Mouse (Mus musculus): ENCODE data around the gene Ddr1.
"Not testable (repeated sequence)": the region's sequence is repeated elsewhere in the genome, so short reads cannot be mapped to it uniquely, and the experiment has no call there.

Gene Ddr1

GRCm38 (mm10) chr17:35704621-35705464 lies at the start of gene Ddr1:
Gene Ddr1, minus strand, starts transcription at chr17:35704621.
- DNase-seq (ENCODE audit: low spot score in 2 of 2) = peak in 1 of 2 experiments; percentile 58

- no peak for DNase-seq (ENCODE audit: low spot score in 2 of 2)
Observed at GRCm38 (mm10) chr17:35753668-35754067, 49.2 kb upstream of the Ddr1 start.

GRCm38 (mm10) chr17:35752221-35752811 lies 47.9 kb upstream of the Ddr1 start:
- peak; percentile 37 to 51 for DNase-seq (ENCODE audit: low spot score in 2 of 2)

- peak; percentile 30 to 52 for DNase-seq (ENCODE audit: low spot score in 2 of 2)
Observed at GRCm38 (mm10) chr17:35749685-35750084, 45.3 kb upstream of the Ddr1 start.

GRCm38 (mm10) chr17:35744361-35744760 lies 39.9 kb upstream of the Ddr1 start:
- no peak for DNase-seq (ENCODE audit: low spot score in 2 of 2)

GRCm38 (mm10) chr17:35742948-35743347 lies 38.5 kb upstream of the Ddr1 start:
- no peak for DNase-seq (ENCODE audit: low spot score in 2 of 2)

- DNase-seq (ENCODE audit: low spot score in 2 of 2) = no peak
Observed at GRCm38 (mm10) chr17:35741589-35742226, 37.3 kb upstream of the Ddr1 start.

- no peak for DNase-seq (ENCODE audit: low spot score in 2 of 2)
Observed at GRCm38 (mm10) chr17:35740276-35740880, 36.0 kb upstream of the Ddr1 start.

- DNase-seq (ENCODE audit: low spot score in 2 of 2) = peak; percentile 54 to 97
Observed at GRCm38 (mm10) chr17:35739675-35740074, 35.3 kb upstream of the Ddr1 start.

- peak; percentile 33 to 89 for DNase-seq (ENCODE audit: low spot score in 2 of 2)
Observed at GRCm38 (mm10) chr17:35737743-35738142, 33.3 kb upstream of the Ddr1 start.

GRCm38 (mm10) chr17:35736280-35736960 lies 32.0 kb upstream of the Ddr1 start:
- peak; percentile 22 to 78 for DNase-seq (ENCODE audit: low spot score in 2 of 2)

GRCm38 (mm10) chr17:35734478-35734877 lies 30.1 kb upstream of the Ddr1 start:
- no peak for DNase-seq (ENCODE audit: low spot score in 2 of 2)

- no peak for DNase-seq (ENCODE audit: low spot score in 2 of 2)
Observed at GRCm38 (mm10) chr17:35733398-35733797, 29.0 kb upstream of the Ddr1 start.

- DNase-seq (ENCODE audit: low spot score in 2 of 2) = no peak
Observed at GRCm38 (mm10) chr17:35731431-35732145, 27.2 kb upstream of the Ddr1 start.

- DNase-seq (ENCODE audit: low spot score in 2 of 2) = not testable (repeated sequence)
Observed at GRCm38 (mm10) chr17:35730112-35730511, 25.7 kb upstream of the Ddr1 start.

- DNase-seq (ENCODE audit: low spot score in 2 of 2) = no peak
Observed at GRCm38 (mm10) chr17:35728821-35729220, 24.4 kb upstream of the Ddr1 start.

GRCm38 (mm10) chr17:35727471-35728205 lies 23.2 kb upstream of the Ddr1 start:
- DNase-seq (ENCODE audit: low spot score in 2 of 2) = no peak

- DNase-seq (ENCODE audit: low spot score in 2 of 2) = no peak
Observed at GRCm38 (mm10) chr17:35727028-35727427, 22.6 kb upstream of the Ddr1 start.

GRCm38 (mm10) chr17:35725286-35726232 lies 21.1 kb upstream of the Ddr1 start:
- peak; percentile 72 to 93 for DNase-seq (ENCODE audit: low spot score in 2 of 2)
